ENCODE assay signal across 8 mouse cellular contexts in genomic region chr19:47919966-47920375, GRCm38 (mm10). TPM values are rescaled to one million over a fixed set of nuclear protein-coding genes. Genes with fewer than 3 reads are reported as not detected.
A peak's percentile ranks its signal among the peaks of the same experiment; 100 is the strongest.
DNase-seq lines count a peak whose midpoint lies in the region; ATAC-seq and TF ChIP-seq lines count a peak whose summit lies in the region.

No protein-coding gene starts in this region.

- H3K27ac ChIP-seq in forebrain, embryonic 12.5 days: peak overlapping the region; percentile 89
- H3K27ac ChIP-seq in hindbrain, embryonic 16.5 days (ENCODE audit: low read depth, low read length): no peak overlapping the region
- peak overlapping the region; percentile 61 for H3K27ac ChIP-seq in liver, embryonic 14.5 days
- peak overlapping the region; percentile 88; the same call in 1 of the 2 replicates for H3K27ac ChIP-seq in neural tube, embryonic 15.5 days (replicated peaks)

- no peak for TF ChIP-seq EP300 in liver, embryonic 14.5 days (IDR thresholded peaks at IDR 0.05; ENCODE audit: low read depth)

- peaks cover 27% of the 10 kb centered on the region for H3K4me1 ChIP-seq in forebrain, embryonic 12.5 days
- H3K4me1 ChIP-seq in hindbrain, embryonic 16.5 days (ENCODE audit: control insufficient read depth, insufficient read depth, low read depth, low read length): peaks cover 13% of the 10 kb centered on the region
- peaks cover 10 to 19% of the 10 kb centered on the region in 2 experiments for H3K4me1 ChIP-seq in liver, embryonic 14.5 days (replicated peaks; ENCODE audit: control insufficient read depth in 2 of 2, insufficient read depth in 2 of 2, low read length in 1 of 2)
- peaks cover 22% of the 10 kb centered on the region for H3K4me1 ChIP-seq in neural tube, embryonic 15.5 days

- no peaks in the 10 kb centered on the region for H3K9me3 ChIP-seq in forebrain, embryonic 12.5 days
- H3K9me3 ChIP-seq in hindbrain, embryonic 16.5 days (ENCODE audit: control insufficient read depth, low read length): no peaks in the 10 kb centered on the region
- H3K9me3 ChIP-seq in liver, embryonic 14.5 days (ENCODE audit: control insufficient read depth, low read length): no peaks in the 10 kb centered on the region
- no peaks in the 10 kb centered on the region for H3K9me3 ChIP-seq in neural tube, embryonic 15.5 days (replicated peaks)

- peak; percentile 70 for DNase-seq in Muller cell, postnatal 12 days (ENCODE audit: inconsistent ontology term)
- DNase-seq in liver, embryonic 14.5 days (ENCODE audit: low read depth in 3 of 3, low spot score in 3 of 3): no peak
- no peak for DNase-seq in testis, postnatal 10 days (ENCODE audit: low spot score)
- no peak for DNase-seq in left cerebral cortex, adult 11 months (ENCODE audit: low spot score)

- peak overlapping the region; percentile 78 for H3K4me3 ChIP-seq in forebrain, embryonic 12.5 days (replicated peaks)
- peak overlapping the region; percentile 66 for H3K4me3 ChIP-seq in hindbrain, embryonic 16.5 days (ENCODE audit: low read length)
- H3K4me3 ChIP-seq in liver, embryonic 14.5 days (ENCODE audit: insufficient read depth in 1 of 2, low read depth in 2 of 2, low read length in 2 of 2): peak overlapping the region; percentile 75 to 80; a peak in 3 of 4 replicates
- H3K4me3 ChIP-seq in neural tube, embryonic 15.5 days (replicated peaks): peak overlapping the region; percentile 76

- ATAC-seq in forebrain, embryonic 12.5 days (ENCODE audit: low FRiP score): no peak
- no peak for ATAC-seq in hindbrain, embryonic 16.5 days
- ATAC-seq in liver, embryonic 14.5 days (ENCODE audit: insufficient read depth): peak; percentile 18
- 0 out of 2 replicates have a peak, but pooled peaks have one; percentile 4 for ATAC-seq in neural tube, embryonic 15.5 days (ENCODE audit: low FRiP score)
- no peak for ATAC-seq in cerebellum, adult (ENCODE audit: insufficient number of reproducible peaks, low FRiP score, low TSS enrichment)

- WGBS in forebrain, embryonic 12.5 days: 7% methylated on average over 8 of the region's 8 CpGs
- 4% methylated on average over 8 of the region's 8 CpGs for WGBS in hindbrain, embryonic 16.5 days
- WGBS in liver, embryonic 14.5 days (ENCODE audit: insufficient replicate concordance): 2% methylated on average over 8 of the region's 8 CpGs
- 3% methylated on average over 8 of the region's 8 CpGs for WGBS in neural tube, embryonic 15.5 days

- H3K27me3 ChIP-seq in forebrain, embryonic 12.5 days: no peaks in the 10 kb centered on the region
- H3K27me3 ChIP-seq in hindbrain, embryonic 16.5 days (replicated peaks; ENCODE audit: control insufficient read depth, insufficient read depth, low read length): 0 out of 2 replicates have a peak, but pooled peaks cover 2% of the 10 kb centered on the region
- H3K27me3 ChIP-seq in liver, embryonic 14.5 days (ENCODE audit: control insufficient read depth, insufficient read depth, low read length): no peaks in the 10 kb centered on the region
- H3K27me3 ChIP-seq in neural tube, embryonic 15.5 days (replicated peaks): no peaks in the 10 kb centered on the region

- TF ChIP-seq CTCF in liver, embryonic 14.5 days (IDR thresholded peaks at IDR 0.05; ENCODE audit: low read depth): no peak

- H3K4me2 ChIP-seq in forebrain, embryonic 12.5 days: peak overlapping the region; percentile 66
- H3K4me2 ChIP-seq in hindbrain, embryonic 16.5 days (ENCODE audit: low read length): peak overlapping the region; percentile 61
- H3K4me2 ChIP-seq in liver, embryonic 14.5 days (ENCODE audit: low read depth): peak overlapping the region; percentile 74
- H3K4me2 ChIP-seq in neural tube, embryonic 15.5 days: peak overlapping the region; percentile 94

- peak overlapping the region; percentile 78 for H3K9ac ChIP-seq in forebrain, embryonic 12.5 days
- H3K9ac ChIP-seq in hindbrain, embryonic 16.5 days (ENCODE audit: low read depth, low read length): peak overlapping the region; percentile 81; the same call in 1 of the 2 replicates
- peak overlapping the region; percentile 88 for H3K9ac ChIP-seq in liver, embryonic 14.5 days (replicated peaks)
- H3K9ac ChIP-seq in neural tube, embryonic 15.5 days (replicated peaks): no peak overlapping the region

- H3K36me3 ChIP-seq in forebrain, embryonic 12.5 days (replicated peaks): no peaks in the 10 kb centered on the region
- H3K36me3 ChIP-seq in hindbrain, embryonic 16.5 days (ENCODE audit: control insufficient read depth, insufficient read depth, low read length): no peaks in the 10 kb centered on the region
- H3K36me3 ChIP-seq in liver, embryonic 14.5 days (replicated peaks; ENCODE audit: control insufficient read depth, insufficient read depth, low read depth): no peaks in the 10 kb centered on the region
- no peaks in the 10 kb centered on the region for H3K36me3 ChIP-seq in neural tube, embryonic 15.5 days

RNA-seq across cellular contexts. Expression of gene Itprip, which starts 0.9 kb away (rescaled TPM):
- polyA plus RNA-seq in forebrain, embryonic 12.5 days (2016; fragmentation: Nextera tagmentation; extraction: Ambion mirVana): 17.9 and 19.8 TPM in 2 replicates
- polyA plus RNA-seq in hindbrain, embryonic 16.5 days (2015; fragmentation: Nextera tagmentation; extraction: Ambion mirVana): 4.4 and 4.9 TPM in 2 replicates
- 1.9 and 2.0 TPM in 2 replicates for polyA plus RNA-seq in liver, embryonic 14.5 days (2012; rRNA removed)
- 2.2 and 2.5 TPM in 2 replicates for polyA plus RNA-seq in liver, embryonic 14.5 days (2014; fragmentation: Nextera tagmentation; extraction: Ambion mirVana)
- 3.6 and 7.8 TPM in 2 replicates for polyA plus RNA-seq in neural tube, embryonic 15.5 days (2015; fragmentation: Nextera tagmentation; extraction: Ambion mirVana)

RNA-seq across cellular contexts. Expression of gene Cfap43, which starts 0.9 kb away (rescaled TPM):
- 0.22 and 0.37 TPM in 2 replicates for polyA plus RNA-seq in forebrain, embryonic 12.5 days (2016; fragmentation: Nextera tagmentation; extraction: Ambion mirVana)
- 2.9 and 3.0 TPM in 2 replicates for polyA plus RNA-seq in hindbrain, embryonic 16.5 days (2015; fragmentation: Nextera tagmentation; extraction: Ambion mirVana)
- polyA plus RNA-seq in liver, embryonic 14.5 days (2012; rRNA removed): 0.01 TPM in 1 of 2 replicates, not detected in the other
- polyA plus RNA-seq in liver, embryonic 14.5 days (2014; fragmentation: Nextera tagmentation; extraction: Ambion mirVana): 0.05 TPM in 1 of 2 replicates, not detected in the other
- 0.51 and 0.98 TPM in 2 replicates for polyA plus RNA-seq in neural tube, embryonic 15.5 days (2015; fragmentation: Nextera tagmentation; extraction: Ambion mirVana)

RNA-seq across cellular contexts. Expression of gene Cfap58, which starts 17.5 kb away (rescaled TPM):
- polyA plus RNA-seq in forebrain, embryonic 12.5 days (2016; fragmentation: Nextera tagmentation; extraction: Ambion mirVana): 0.09 and 0.10 TPM in 2 replicates
- 0.60 and 0.88 TPM in 2 replicates for polyA plus RNA-seq in hindbrain, embryonic 16.5 days (2015; fragmentation: Nextera tagmentation; extraction: Ambion mirVana)
- polyA plus RNA-seq in liver, embryonic 14.5 days (2012; rRNA removed): not detected in 2 replicates
- polyA plus RNA-seq in liver, embryonic 14.5 days (2014; fragmentation: Nextera tagmentation; extraction: Ambion mirVana): not detected in 2 replicates
- polyA plus RNA-seq in neural tube, embryonic 15.5 days (2015; fragmentation: Nextera tagmentation; extraction: Ambion mirVana): 0.47 and 0.59 TPM in 2 replicates

RNA-seq across cellular contexts. Expression of gene Gsto2, which starts 54.6 kb away (rescaled TPM):
- polyA plus RNA-seq in forebrain, embryonic 12.5 days (2016; fragmentation: Nextera tagmentation; extraction: Ambion mirVana): 0.95 and 1.3 TPM in 2 replicates
- 1.2 and 1.4 TPM in 2 replicates for polyA plus RNA-seq in hindbrain, embryonic 16.5 days (2015; fragmentation: Nextera tagmentation; extraction: Ambion mirVana)
- 0.08 and 0.28 TPM in 2 replicates for polyA plus RNA-seq in liver, embryonic 14.5 days (2012; rRNA removed)
- polyA plus RNA-seq in liver, embryonic 14.5 days (2014; fragmentation: Nextera tagmentation; extraction: Ambion mirVana): 0.11 and 0.37 TPM in 2 replicates
- 1.4 and 1.8 TPM in 2 replicates for polyA plus RNA-seq in neural tube, embryonic 15.5 days (2015; fragmentation: Nextera tagmentation; extraction: Ambion mirVana)

Comparison
In these comparisons a context has a peak if more than half of its experiments do, and no peak if none do; other contexts are left out.
1. ATAC-seq: peak in liver, embryonic 14.5 days (single experiment) and neural tube, embryonic 15.5 days (single experiment); none in forebrain, embryonic 12.5 days (single experiment), hindbrain, embryonic 16.5 days (single experiment) and cerebellum, adult (single experiment).
2. Peak in every context shown above with its lines, with median percentiles within 50 percentile points of each other: H3K4me2 ChIP-seq and H3K4me3 ChIP-seq.